Mouse (Mus musculus) frontal cortex, postnatal 25 days (tissue): Measurements from ENCODE around the gene Tlr5.

Experiments used
- DNase-seq, 2 experiments: peaks; one replicate each; pipeline ENCODE4 v3.0.0; 2022; ENCODE audit warnings: low spot score in 2 of 2

Tlr5 gene

GRCm38 (mm10) chr1:182990092-182990762 lies 35.6 kb downstream of the Tlr5 start:
- DNase-seq = no peak

GRCm38 (mm10) chr1:182991002-182991778 lies 36.6 kb downstream of the Tlr5 start:
- peak; percentile 64 for DNase-seq
